Mouse (Mus musculus): ENCODE measurements around the gene Slc6a21. TPM values are rescaled to one million over a fixed set of nuclear protein-coding genes. Genes with fewer than 3 reads are reported as not detected.

Gene Slc6a21
- not detected in 2 replicates for polyA plus RNA-seq (2015; fragmentation: Nextera tagmentation; extraction: Ambion mirVana)

- no peaks in the 10 kb centered on the region for H3K9me3 ChIP-seq (replicated peaks; ENCODE audit: control insufficient read depth, low read length, poor library complexity, severe bottlenecking)
- H3K9ac ChIP-seq (ENCODE audit: low read depth, low read length), result no peak within 1 kb of the TSS
- H3K4me2 ChIP-seq (ENCODE audit: low read length), result peak within 1 kb of the TSS; percentile 53
- H3K4me1 ChIP-seq (ENCODE audit: control insufficient read depth, insufficient read depth, low read length), result peaks cover 2% of the 10 kb centered on the region; the same call in 1 of the 2 replicates
- peak within 1 kb of the TSS; percentile 19; the same call in 1 of the 2 replicates for H3K4me3 ChIP-seq (ENCODE audit: low read depth, low read length)
- 7% methylated on average over 44 of the region's 44 CpGs for WGBS
- ATAC-seq, result no peak
- H3K36me3 ChIP-seq (ENCODE audit: control insufficient read depth, insufficient read depth, low read length), result no peaks in the 10 kb centered on the region
- H3K27ac ChIP-seq (ENCODE audit: low read length), result no peak within 1 kb of the TSS
- H3K27me3 ChIP-seq (ENCODE audit: control insufficient read depth, insufficient read depth, low read depth, low read length), result no peaks in the 10 kb centered on the region; the same call in 1 of the 2 replicates
These were observed at the start of gene Slc6a21 for GRCm38 (mm10) chr7:45277136-45277760. Gene Slc6a21 (plus strand): TSS chr7:45277513.

- no peak for ATAC-seq
- Histone ChIP-seq H3K36me3 (ENCODE audit: control insufficient read depth, insufficient read depth, low read length) (no peaks in the 10 kb centered on the region), H3K27me3 (ENCODE audit: control insufficient read depth, insufficient read depth, low read depth, low read length) (no peaks in the 10 kb centered on the region), H3K4me2 (ENCODE audit: low read length) (no peak overlapping the region), H3K9ac (ENCODE audit: low read depth, low read length) (no peak overlapping the region), H3K27ac (ENCODE audit: low read length) (no peak overlapping the region), H3K4me1 (ENCODE audit: control insufficient read depth, insufficient read depth, low read length) (no peaks in the 10 kb centered on the region), H3K4me3 (ENCODE audit: low read depth, low read length) (no peak overlapping the region), H3K9me3 (replicated peaks; ENCODE audit: control insufficient read depth, low read length, poor library complexity, severe bottlenecking) (no peaks in the 10 kb centered on the region)
- 96% methylated on average over 18 of the region's 18 CpGs for WGBS
These were observed 48.8 kb upstream of the Slc6a21 start for GRCm38 (mm10) chr7:45228548-45228947.

DNA sequence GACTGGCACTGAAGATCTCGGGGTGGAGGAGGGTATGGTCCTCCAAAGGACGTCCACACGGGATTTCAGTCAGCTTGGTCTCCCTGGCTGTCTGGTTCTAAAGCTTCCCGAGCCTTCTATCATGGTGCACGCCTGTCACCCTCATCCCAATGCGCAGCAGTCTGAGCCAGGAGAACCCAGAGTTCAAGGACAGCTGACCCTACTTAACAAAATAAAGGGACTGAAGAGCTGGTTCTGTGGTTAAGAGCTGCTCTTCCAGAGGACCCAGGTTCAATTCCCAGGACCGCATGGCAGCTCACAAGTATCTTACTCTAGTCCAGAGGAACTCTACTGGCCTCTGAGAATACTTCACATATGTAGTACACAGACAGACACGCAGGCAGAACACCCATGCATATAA lies 48.3 kb upstream of the Slc6a21 start:
- H3K4me3 ChIP-seq (ENCODE audit: low read depth, low read length), result no peak overlapping the region
- no peaks in the 10 kb centered on the region for H3K9me3 ChIP-seq (replicated peaks; ENCODE audit: control insufficient read depth, low read length, poor library complexity, severe bottlenecking)
- H3K4me1 ChIP-seq (ENCODE audit: control insufficient read depth, insufficient read depth, low read length), result 0 out of 2 replicates have a peak, but pooled peaks cover under 1% of the 10 kb centered on the region
- no peaks in the 10 kb centered on the region for H3K36me3 ChIP-seq (ENCODE audit: control insufficient read depth, insufficient read depth, low read length)
- H3K4me2 ChIP-seq (ENCODE audit: low read length), result no peak overlapping the region
- WGBS, result 92% methylated on average over 8 of the region's 8 CpGs
- H3K27ac ChIP-seq (ENCODE audit: low read length), result no peak overlapping the region
- no peak overlapping the region for H3K9ac ChIP-seq (ENCODE audit: low read depth, low read length)
- H3K27me3 ChIP-seq (ENCODE audit: control insufficient read depth, insufficient read depth, low read depth, low read length), result no peaks in the 10 kb centered on the region
- no peak for ATAC-seq

- Histone ChIP-seq H3K36me3 (ENCODE audit: control insufficient read depth, insufficient read depth, low read length) (no peaks in the 10 kb centered on the region), H3K27ac (ENCODE audit: low read length) (no peak overlapping the region), H3K9ac (ENCODE audit: low read depth, low read length) (no peak overlapping the region), H3K4me2 (ENCODE audit: low read length) (no peak overlapping the region), H3K9me3 (replicated peaks; ENCODE audit: control insufficient read depth, low read length, poor library complexity, severe bottlenecking) (no peaks in the 10 kb centered on the region), H3K27me3 (ENCODE audit: control insufficient read depth, insufficient read depth, low read depth, low read length) (no peaks in the 10 kb centered on the region), H3K4me3 (ENCODE audit: low read depth, low read length) (no peak overlapping the region), H3K4me1 (ENCODE audit: control insufficient read depth, insufficient read depth, low read length) (0 out of 2 replicates have a peak, but pooled peaks cover 2% of the 10 kb centered on the region)
- WGBS, result 86% methylated on average over 7 of the region's 7 CpGs
- ATAC-seq, result no peak
These were observed 47.7 kb upstream of the Slc6a21 start for GRCm38 (mm10) chr7:45229459-45230203.

GRCm38 (mm10) chr7:45231192-45231591 lies 46.1 kb upstream of the Slc6a21 start:
- 89% methylated on average over 12 of the region's 12 CpGs for WGBS
- no peak overlapping the region for H3K27ac ChIP-seq (ENCODE audit: low read length)

DNA sequence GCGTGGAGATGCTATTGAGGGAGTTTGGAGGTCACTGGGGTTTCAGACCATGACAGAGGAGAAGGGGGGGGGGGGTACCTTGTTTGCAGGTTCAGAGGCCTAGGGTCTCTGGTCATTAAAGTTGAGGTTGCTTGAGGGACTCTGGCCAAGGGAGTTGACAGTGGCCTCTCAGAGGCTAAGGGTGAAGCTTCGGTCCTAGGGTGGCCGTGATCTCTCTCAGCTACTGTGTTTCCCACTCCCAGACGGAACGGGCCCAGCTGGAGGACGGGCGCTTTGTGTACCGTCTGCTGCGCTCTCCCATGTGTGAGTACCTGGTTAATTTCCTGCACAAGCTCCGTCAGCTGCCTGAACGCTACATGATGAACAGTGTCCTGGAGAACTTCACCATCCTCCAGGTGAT lies 45.4 kb upstream of the Slc6a21 start:
- Histone ChIP-seq H3K4me2 (ENCODE audit: low read length) (no peak overlapping the region), H3K4me1 (ENCODE audit: control insufficient read depth, insufficient read depth, low read length) (peaks cover 7% of the 10 kb centered on the region; the same call in 1 of the 2 replicates), H3K4me3 (ENCODE audit: low read depth, low read length) (no peak overlapping the region), H3K9ac (ENCODE audit: low read depth, low read length) (no peak overlapping the region), H3K27ac (ENCODE audit: low read length) (no peak overlapping the region), H3K36me3 (ENCODE audit: control insufficient read depth, insufficient read depth, low read length) (no peaks in the 10 kb centered on the region), H3K27me3 (ENCODE audit: control insufficient read depth, insufficient read depth, low read depth, low read length) (peaks cover 6% of the 10 kb centered on the region; the same call in 1 of the 2 replicates), H3K9me3 (replicated peaks; ENCODE audit: control insufficient read depth, low read length, poor library complexity, severe bottlenecking) (no peaks in the 10 kb centered on the region)
- WGBS, result 87% methylated on average over 11 of the region's 11 CpGs
- ATAC-seq, result no peak

More at GRCm38 (mm10) chr7:45231192-45231591, 46.1 kb upstream of the Slc6a21 start:
- Histone ChIP-seq H3K36me3 (ENCODE audit: control insufficient read depth, insufficient read depth, low read length) (no peaks in the 10 kb centered on the region), H3K4me1 (ENCODE audit: control insufficient read depth, insufficient read depth, low read length) (peaks cover 7% of the 10 kb centered on the region; the same call in 1 of the 2 replicates), H3K27me3 (ENCODE audit: control insufficient read depth, insufficient read depth, low read depth, low read length) (peaks cover 2% of the 10 kb centered on the region; the same call in 1 of the 2 replicates), H3K4me2 (ENCODE audit: low read length) (no peak overlapping the region), H3K9me3 (replicated peaks; ENCODE audit: control insufficient read depth, low read length, poor library complexity, severe bottlenecking) (no peaks in the 10 kb centered on the region), H3K9ac (ENCODE audit: low read depth, low read length) (no peak overlapping the region), H3K4me3 (ENCODE audit: low read depth, low read length) (no peak overlapping the region)
- no peak for ATAC-seq

GRCm38 (mm10) chr7:45232716-45233465 lies 44.4 kb upstream of the Slc6a21 start:
- no peak overlapping the region for H3K9ac ChIP-seq (ENCODE audit: low read depth, low read length)
- 64% methylated on average over 13 of the region's 13 CpGs for WGBS
- no peak overlapping the region for H3K4me2 ChIP-seq (ENCODE audit: low read length)
- no peak overlapping the region for H3K4me3 ChIP-seq (ENCODE audit: low read depth, low read length)
- no peaks in the 10 kb centered on the region for H3K9me3 ChIP-seq (replicated peaks; ENCODE audit: control insufficient read depth, low read length, poor library complexity, severe bottlenecking)
- H3K36me3 ChIP-seq (ENCODE audit: control insufficient read depth, insufficient read depth, low read length), result no peaks in the 10 kb centered on the region
- peaks cover 7% of the 10 kb centered on the region; the same call in 1 of the 2 replicates for H3K4me1 ChIP-seq (ENCODE audit: control insufficient read depth, insufficient read depth, low read length)
- H3K27me3 ChIP-seq (ENCODE audit: control insufficient read depth, insufficient read depth, low read depth, low read length), result peaks cover 7% of the 10 kb centered on the region
- H3K27ac ChIP-seq (ENCODE audit: low read length), result no peak overlapping the region
- ATAC-seq, result no peak

GRCm38 (mm10) chr7:45233580-45234332 lies 43.6 kb upstream of the Slc6a21 start:
- Histone ChIP-seq H3K27ac (ENCODE audit: low read length) (no peak overlapping the region), H3K9me3 (replicated peaks; ENCODE audit: control insufficient read depth, low read length, poor library complexity, severe bottlenecking) (no peaks in the 10 kb centered on the region), H3K27me3 (ENCODE audit: control insufficient read depth, insufficient read depth, low read depth, low read length) (peaks cover 15% of the 10 kb centered on the region), H3K9ac (ENCODE audit: low read depth, low read length) (no peak overlapping the region), H3K4me3 (ENCODE audit: low read depth, low read length) (no peak overlapping the region), H3K4me1 (ENCODE audit: control insufficient read depth, insufficient read depth, low read length) (peaks cover 7% of the 10 kb centered on the region; the same call in 1 of the 2 replicates), H3K4me2 (ENCODE audit: low read length) (peak overlapping the region; percentile 31; the same call in 1 of the 2 replicates), H3K36me3 (ENCODE audit: control insufficient read depth, insufficient read depth, low read length) (no peaks in the 10 kb centered on the region)
- no peak for ATAC-seq
- 23% methylated on average over 19 of the region's 20 CpGs for WGBS

Data from midbrain, embryonic 16.5 days (tissue).